Mouse (Mus musculus) splenic B cell, adult 2 months (primary cell): ENCODE data around the gene Ide.

ENCODE experiments used
- DNase-seq: peaks from one replicate; pipeline ENCODE4 v3.0.0-alpha.2; 2011; ENCODE audit warnings: low read depth, low spot score
- H3K27me3 ChIP-seq: 2 replicates; pipeline ENCODE4 v1.6.1; 2012; ENCODE audit warnings: mild to moderate bottlenecking, low read length, moderate library complexity, mixed read lengths; ENCODE audit not compliant: control insufficient read depth, poor library complexity, insufficient read depth, severe bottlenecking
- H3K36me3 ChIP-seq: 2 replicates; pipeline ENCODE4 v1.6.1; 2012; ENCODE audit warnings: mild to moderate bottlenecking, low read length, moderate library complexity, mixed read lengths; ENCODE audit not compliant: control insufficient read depth, poor library complexity, insufficient read depth, severe bottlenecking

Gene Ide

GRCm38 (mm10) chr19:37337752-37338151, at the start of gene Ide:
TSS of gene Ide (minus strand) at chr19:37337852.
- no peak for DNase-seq
- Histone ChIP-seq H3K36me3 (no peaks in the 10 kb centered on the region), H3K27me3 (no peaks in the 10 kb centered on the region)

GRCm38 (mm10) chr19:37386126-37386525, 48.5 kb upstream of the Ide start:
- DNase-seq, result no peak
- H3K27me3 ChIP-seq, result no peaks in the 10 kb centered on the region
- no peaks in the 10 kb centered on the region for H3K36me3 ChIP-seq

- no peak for DNase-seq
- Histone ChIP-seq H3K36me3 (no peaks in the 10 kb centered on the region), H3K27me3 (no peaks in the 10 kb centered on the region)
Observed at GRCm38 (mm10) chr19:37378816-37379215, 41.2 kb upstream of the Ide start.

DNA sequence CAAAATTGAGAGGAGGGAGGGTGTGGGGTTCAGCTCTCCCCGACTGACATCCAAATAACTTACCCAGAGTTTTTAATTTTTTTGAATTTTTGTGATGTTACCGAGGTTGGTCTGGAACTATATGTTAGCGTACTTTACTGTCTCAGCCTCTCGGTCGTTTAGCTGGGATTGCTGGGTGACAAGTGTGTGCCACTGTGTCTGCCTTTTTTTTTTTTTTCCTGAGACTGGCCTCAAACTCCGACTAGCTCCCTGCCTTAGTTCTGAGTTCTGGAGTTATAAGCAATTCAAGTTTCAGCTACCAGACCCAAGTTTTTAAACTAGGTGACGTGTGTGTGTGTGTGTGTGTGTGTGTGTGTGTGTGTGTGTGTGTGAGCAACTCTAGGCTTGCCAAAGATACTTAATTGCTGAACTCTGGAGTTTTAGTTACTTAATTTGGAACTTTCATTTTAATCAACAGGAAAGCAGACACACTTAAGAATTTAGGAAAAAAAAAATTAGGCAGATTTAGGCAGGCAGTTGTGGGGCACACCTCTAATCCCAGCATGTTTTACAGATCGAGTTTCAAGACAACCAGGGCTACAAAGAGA, 39.8 kb upstream of the Ide start:
- H3K27me3 ChIP-seq, result no peaks in the 10 kb centered on the region
- no peaks in the 10 kb centered on the region for H3K36me3 ChIP-seq
- no peak for DNase-seq

GRCm38 (mm10) chr19:37376841-37377240, 39.2 kb upstream of the Ide start:
- no peaks in the 10 kb centered on the region for H3K36me3 ChIP-seq
- DNase-seq, result no peak
- H3K27me3 ChIP-seq, result no peaks in the 10 kb centered on the region

- peak; percentile 99 for DNase-seq
- Histone ChIP-seq H3K36me3 (no peaks in the 10 kb centered on the region), H3K27me3 (no peaks in the 10 kb centered on the region)
Observed at GRCm38 (mm10) chr19:37375755-37376615, 38.3 kb upstream of the Ide start, which contains the start of gene Kif11. TSS of gene Kif11 (plus strand) at chr19:37376403.

GRCm38 (mm10) chr19:37374941-37375754, 37.5 kb upstream of the Ide start:
- Histone ChIP-seq H3K36me3 (no peaks in the 10 kb centered on the region), H3K27me3 (no peaks in the 10 kb centered on the region)
- peak; percentile 56 for DNase-seq

- Histone ChIP-seq H3K27me3 (no peaks in the 10 kb centered on the region), H3K36me3 (no peaks in the 10 kb centered on the region)
- DNase-seq, result peak; percentile 56
Observed at GRCm38 (mm10) chr19:37370356-37370755, 32.7 kb upstream of the Ide start.

DNA sequence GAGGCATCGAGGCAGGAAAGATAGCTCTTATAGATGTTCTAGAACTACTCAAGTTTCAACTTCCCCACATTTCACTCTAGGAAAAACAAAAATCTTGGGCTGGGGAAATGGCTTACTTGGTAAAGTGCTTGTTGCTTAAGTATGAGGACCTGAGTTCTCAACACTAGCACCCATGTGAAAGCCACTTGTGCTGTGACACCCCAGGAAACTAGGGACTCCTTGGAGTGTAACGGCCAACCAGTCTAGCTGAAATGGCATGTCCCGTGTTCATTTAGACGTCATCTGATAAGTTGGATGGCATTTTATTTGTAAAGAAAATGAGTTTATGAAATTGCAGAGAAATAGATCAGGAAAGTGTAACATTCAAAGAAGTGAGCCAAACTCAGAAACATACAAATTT, 32.3 kb upstream of the Ide start:
- peak; percentile 50 for DNase-seq
- no peaks in the 10 kb centered on the region for H3K36me3 ChIP-seq
- no peaks in the 10 kb centered on the region for H3K27me3 ChIP-seq

DNA sequence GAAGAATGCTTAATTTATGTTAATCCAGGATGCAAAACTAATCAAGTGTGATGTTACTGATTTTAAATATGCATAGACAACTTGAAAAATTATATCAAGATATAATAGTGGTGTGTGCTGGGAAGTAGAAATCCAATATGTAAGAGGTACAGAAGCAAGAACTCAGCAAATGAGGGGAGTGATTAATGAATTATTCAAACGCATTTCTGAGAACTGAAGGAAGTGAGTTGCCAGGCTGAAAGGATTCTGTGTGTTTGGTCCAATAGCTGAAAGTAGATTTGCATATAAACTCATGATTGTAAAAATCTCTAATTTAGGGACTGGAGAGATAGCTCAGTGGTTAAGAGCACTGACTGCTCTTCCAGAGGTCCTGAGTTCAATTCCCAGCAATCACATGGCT, 31.3 kb upstream of the Ide start:
- DNase-seq, result no peak
- H3K36me3 ChIP-seq, result no peaks in the 10 kb centered on the region
- no peaks in the 10 kb centered on the region for H3K27me3 ChIP-seq

- DNase-seq, result no peak
- no peaks in the 10 kb centered on the region for H3K36me3 ChIP-seq
Observed at GRCm38 (mm10) chr19:37363128-37363939, 25.7 kb upstream of the Ide start.

DNA sequence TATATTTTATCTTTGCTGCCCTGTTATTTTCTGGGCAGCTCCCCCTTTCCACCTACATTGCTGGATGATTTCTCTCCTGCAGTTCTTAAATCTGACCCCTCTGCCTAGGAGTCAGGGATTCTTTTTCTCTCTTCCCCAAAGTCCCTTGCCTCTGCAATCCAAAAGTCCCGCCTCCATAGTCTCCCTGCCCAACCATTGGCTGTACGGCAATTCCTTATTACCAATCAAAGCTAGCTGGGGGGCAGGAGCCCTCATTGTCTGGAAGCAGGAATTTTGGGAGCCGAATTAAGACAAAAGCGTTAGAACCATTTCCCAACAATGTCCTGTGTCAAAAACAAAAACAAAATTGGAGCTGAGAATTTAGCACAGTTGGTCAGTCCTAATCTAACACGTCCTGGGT, 24.9 kb upstream of the Ide start:
- H3K27me3 ChIP-seq, result no peaks in the 10 kb centered on the region
- no peak for DNase-seq
- no peaks in the 10 kb centered on the region for H3K36me3 ChIP-seq

More at GRCm38 (mm10) chr19:37363128-37363939, 25.7 kb upstream of the Ide start:
- H3K27me3 ChIP-seq, result no peaks in the 10 kb centered on the region

DNA sequence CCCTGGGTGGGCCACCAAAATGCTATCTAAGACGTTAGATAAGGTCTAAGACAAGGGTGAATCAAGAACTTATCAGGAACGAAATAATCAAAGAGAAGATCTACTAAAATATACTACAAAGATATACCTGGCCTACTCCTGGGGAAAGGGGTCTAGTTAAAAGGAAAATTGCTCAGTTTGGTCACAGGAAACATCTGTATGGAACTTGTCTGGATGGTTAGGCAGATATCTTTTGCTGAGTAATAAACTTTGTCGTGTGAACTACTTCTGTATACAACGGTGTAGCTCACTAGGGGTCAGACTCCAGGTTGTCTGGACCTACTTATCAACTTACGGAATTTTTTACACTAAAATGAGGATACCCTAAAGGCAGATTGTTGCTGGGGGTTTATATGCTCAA, 22.4 kb upstream of the Ide start:
- no peak for DNase-seq
- H3K27me3 ChIP-seq, result no peaks in the 10 kb centered on the region
- H3K36me3 ChIP-seq, result no peaks in the 10 kb centered on the region

DNA sequence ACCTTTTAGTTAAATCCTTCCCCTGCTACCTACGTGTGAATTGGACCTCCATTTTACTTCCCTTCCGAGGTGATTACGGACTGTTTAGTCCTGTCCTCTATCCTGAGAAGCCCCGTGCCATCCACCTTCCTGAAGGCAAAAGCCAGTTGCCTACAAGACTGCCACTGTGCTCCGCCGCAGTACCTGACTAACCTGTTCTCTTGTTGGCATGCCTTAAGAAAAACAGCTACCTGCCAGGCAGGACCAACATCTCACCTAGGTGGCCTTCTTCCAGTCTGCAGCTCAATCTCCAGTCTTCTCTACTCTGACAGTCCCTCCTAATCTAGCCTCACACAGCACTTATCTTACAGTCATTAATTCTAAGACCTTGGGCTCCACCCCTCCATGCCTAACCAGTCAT, 15.7 kb upstream of the Ide start:
- DNase-seq, result no peak
- Histone ChIP-seq H3K27me3 (no peaks in the 10 kb centered on the region), H3K36me3 (peaks cover 3% of the 10 kb centered on the region)
